Mouse (Mus musculus): Measurements from ENCODE around the gene Tmem129.

DNA sequence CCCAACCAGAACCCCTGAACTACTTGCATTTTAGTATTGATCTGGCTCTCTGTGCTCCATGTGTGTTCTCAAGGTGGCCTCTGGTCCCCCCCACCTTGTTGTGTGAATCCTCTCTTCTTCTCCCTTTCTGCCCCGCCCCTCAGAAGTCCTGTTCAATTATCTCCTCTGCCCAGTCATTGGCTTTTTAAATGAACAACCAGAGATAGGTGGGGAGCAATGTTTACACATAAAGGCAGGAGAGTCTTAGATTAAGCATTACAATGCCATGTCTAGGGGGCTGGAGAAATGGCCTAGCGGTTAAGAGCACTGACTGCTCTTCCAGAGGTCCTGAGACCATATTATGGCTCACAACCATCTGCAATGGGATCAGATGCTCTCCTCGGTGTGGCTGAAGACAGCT lies 22.9 kb downstream of the Tmem129 start:
- TF ChIP-seq USF1 (IDR thresholded peaks at IDR 0.05; ENCODE audit: low read depth), result no peak
- TF ChIP-seq POLR2A (IDR thresholded peaks at IDR 0.05; ENCODE audit: insufficient read length, low read depth), result no peak
- TF ChIP-seq MYOD1 (IDR thresholded peaks at IDR 0.05; ENCODE audit: control insufficient read depth in 1 of 3, insufficient read length in 2 of 3, low read depth in 2 of 3), result no peak
- TF ChIP-seq SRF (IDR thresholded peaks at IDR 0.05; ENCODE audit: control insufficient read depth, insufficient read length, low read depth), result no peak
- TF ChIP-seq TCF3 (IDR thresholded peaks at IDR 0.05; ENCODE audit: insufficient read length, low read depth), result no peak
- TF ChIP-seq TCF12 (IDR thresholded peaks at IDR 0.05; ENCODE audit: insufficient read depth, poor library complexity, severe bottlenecking), result no peak
- TF ChIP-seq E2F4 (IDR thresholded peaks at IDR 0.05; ENCODE audit: insufficient read depth), result no peak
- TF ChIP-seq MYOG (IDR thresholded peaks at IDR 0.05; ENCODE audit: control insufficient read depth in 1 of 3, insufficient read depth in 1 of 3, insufficient read length in 2 of 3, low read depth in 2 of 3), result no peak
